Mouse (Mus musculus) embryonic facial prominence, embryonic 14.5 days (tissue): ENCODE measurements around the gene Tecpr1. TPM values are rescaled to one million over a fixed set of nuclear protein-coding genes. Genes with fewer than 3 reads are reported as not detected.

Experiments
- ATAC-seq: fragments of 200-750 bp; cut with Nextera tagmentation; 2 replicates; pipeline ENCODE4 v1.8.0; 2017; ENCODE audit warnings: low read depth, moderate number of reproducible peaks, moderate TSS enrichment
- DNase-seq: peaks from one replicate; pipeline ENCODE4 v3.0.0-alpha.2; 2015; ENCODE audit warnings: low spot score
- H3K27ac ChIP-seq: fragments of 300-500 bp; sonication (generic); replicated peaks from 2 replicates; pipeline ENCODE4 v1.5.1; 2014; ENCODE audit warnings: low read depth, mild to moderate bottlenecking, low read length, moderate library complexity
- H3K27me3 ChIP-seq: fragments of 300-500 bp; sonication (generic); replicated peaks from 2 replicates; pipeline ENCODE4 v1.6.1; 2014; ENCODE audit warnings: low read length; ENCODE audit not compliant: control insufficient read depth, insufficient read depth
- H3K36me3 ChIP-seq: fragments of 300-500 bp; sonication (generic); 2 replicates; pipeline ENCODE4 v1.6.1; 2014; ENCODE audit warnings: low read length, mixed read lengths; ENCODE audit not compliant: control insufficient read depth, insufficient read depth
- H3K4me1 ChIP-seq: fragments of 300-500 bp; sonication (generic); 2 replicates; pipeline ENCODE4 v1.6.1; 2014; ENCODE audit warnings: antibody characterized with exemption, low read length; ENCODE audit not compliant: control insufficient read depth, insufficient read depth
- H3K4me2 ChIP-seq: fragments of 300-500 bp; sonication (generic); 2 replicates; pipeline ENCODE4 v1.6.1; 2014; ENCODE audit warnings: low read depth, mild to moderate bottlenecking, low read length, moderate library complexity, mixed read lengths
- H3K4me3 ChIP-seq: fragments of 300-500 bp; sonication (generic); 2 replicates; pipeline ENCODE4 v1.5.1; 2014; ENCODE audit warnings: low read depth, mild to moderate bottlenecking, low read length
- H3K9ac ChIP-seq: fragments of 300-500 bp; sonication (generic); 2 replicates; pipeline ENCODE4 v1.6.1; 2014; ENCODE audit warnings: low read depth, mild to moderate bottlenecking, low read length, moderate library complexity, mixed read lengths
- H3K9me3 ChIP-seq: fragments of 300-500 bp; sonication (generic); 2 replicates; pipeline ENCODE4 v1.6.1; 2016; ENCODE audit warnings: low read length; ENCODE audit not compliant: control insufficient read depth
- WGBS: fragments of 180-500 bp; shearing (Covaris S2); extraction: QIAGEN DNeasy Blood & Tissue Kit; methylation state at CpG from one replicate; pipeline ENCODE4 v1.1.7; 2014; 5-methylcytosine and 5-hydroxymethylcytosine counted together
- polyA plus RNA-seq: library from polyadenylated mRNA; unstranded; fragments of >200 nt; fragmentation: Nextera tagmentation; extraction: Ambion mirVana; gene quantifications from 2 replicates; pipeline ENCODE4 v1.2.1, GENCODE M21; 2014

Tecpr1 gene
- polyA plus RNA-seq, 1 experiment from 2014 or later = 19.3 TPM

GRCm38 (mm10) chr5:144215992-144216391 is 7.4 kb downstream of the Tecpr1 start:
- Histone ChIP-seq H3K9ac (no peak overlapping the region), H3K36me3 (peaks cover 39% of the 10 kb centered on the region; the same call in 1 of the 2 replicates), H3K4me2 (no peak overlapping the region), H3K4me3 (no peak overlapping the region), H3K9me3 (no peaks in the 10 kb centered on the region), H3K4me1 (no peaks in the 10 kb centered on the region), H3K27me3 (no peaks in the 10 kb centered on the region), H3K27ac (no peak overlapping the region)
- 83% methylated on average over 2 of the region's 2 CpGs for WGBS
- DNase-seq (no peak), ATAC-seq (no peak)

DNA sequence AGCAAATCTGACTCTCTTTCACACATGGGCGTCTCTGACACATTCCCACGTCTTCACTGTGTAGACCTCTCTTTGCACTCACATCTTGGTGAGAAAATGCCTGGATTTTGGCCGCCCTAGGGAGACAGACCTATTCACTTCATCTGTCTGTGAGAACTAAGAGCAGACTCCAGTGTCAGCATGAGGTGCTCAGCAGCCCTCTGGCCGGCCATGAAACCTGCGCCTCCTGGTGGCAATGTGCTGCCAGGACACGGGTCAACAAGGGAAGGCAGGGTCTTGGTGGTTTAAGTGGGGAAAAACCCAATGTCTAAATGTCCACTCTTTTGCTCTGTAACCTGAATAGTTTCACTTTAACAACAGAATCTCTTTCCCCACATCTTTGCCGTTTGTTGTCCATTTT is 9.0 kb downstream of the Tecpr1 start:
- Histone ChIP-seq H3K4me3 (no peak overlapping the region), H3K9ac (no peak overlapping the region), H3K27ac (no peak overlapping the region), H3K4me2 (no peak overlapping the region), H3K36me3 (peaks cover 52% of the 10 kb centered on the region), H3K4me1 (no peaks in the 10 kb centered on the region), H3K27me3 (no peaks in the 10 kb centered on the region), H3K9me3 (no peaks in the 10 kb centered on the region)
- no peak for ATAC-seq
- WGBS = 30% methylated on average over 7 of the region's 7 CpGs
- DNase-seq = peak; percentile 45

- Histone ChIP-seq H3K36me3 (peaks cover 74% of the 10 kb centered on the region), H3K27me3 (no peaks in the 10 kb centered on the region)
- 48% methylated on average over 11 of the region's 11 CpGs for WGBS
Observed at GRCm38 (mm10) chr5:144207478-144207877, 15.9 kb downstream of the Tecpr1 start.

GRCm38 (mm10) chr5:144206069-144206468 is 17.3 kb downstream of the Tecpr1 start:
- Histone ChIP-seq H3K27ac (no peak overlapping the region), H3K9ac (no peak overlapping the region), H3K36me3 (peaks cover 73% of the 10 kb centered on the region), H3K27me3 (no peaks in the 10 kb centered on the region), H3K4me1 (no peaks in the 10 kb centered on the region), H3K4me3 (no peak overlapping the region), H3K9me3 (peaks cover 9% of the 10 kb centered on the region; the same call in 1 of the 2 replicates), H3K4me2 (no peak overlapping the region)
- no peak for ATAC-seq
- 94% methylated on average over 12 of the region's 15 CpGs for whole genome bisulfite sequencing
- DNase-seq = no peak

More at GRCm38 (mm10) chr5:144207478-144207877, 15.9 kb downstream of the Tecpr1 start:
- Histone ChIP-seq H3K9me3 (peaks cover 4% of the 10 kb centered on the region; the same call in 1 of the 2 replicates), H3K4me1 (no peaks in the 10 kb centered on the region), H3K4me2 (no peak overlapping the region), H3K4me3 (no peak overlapping the region), H3K9ac (no peak overlapping the region), H3K27ac (no peak overlapping the region)
- DNase-seq (no peak), ATAC-seq (no peak)

DNA sequence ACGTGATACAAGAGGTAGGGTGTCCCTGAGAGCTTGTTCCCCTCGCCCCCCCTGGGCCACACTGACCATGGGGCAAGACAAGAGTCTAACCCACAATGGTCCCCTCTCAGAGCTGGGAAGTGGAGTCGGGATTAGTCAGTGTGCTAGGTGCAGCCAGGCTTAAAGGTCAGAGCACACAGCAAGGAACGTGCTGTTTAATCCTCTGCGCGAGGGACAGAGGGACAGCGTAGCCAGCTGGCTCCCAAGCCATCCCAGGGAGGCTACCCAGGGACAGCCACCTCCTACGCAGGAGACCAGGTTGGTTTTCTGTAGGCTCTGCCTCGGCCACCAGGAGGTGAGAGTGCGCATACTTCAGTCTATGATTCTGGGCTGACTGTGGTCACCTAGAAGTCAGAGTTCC is 18.5 kb downstream of the Tecpr1 start:
- no peak overlapping the region for H3K9ac ChIP-seq
- no peak overlapping the region for H3K4me3 ChIP-seq
- peaks cover 70% of the 10 kb centered on the region for H3K36me3 ChIP-seq
- ATAC-seq (no peak), DNase-seq (no peak)
- no peaks in the 10 kb centered on the region for H3K4me1 ChIP-seq
- 75% methylated on average over 10 of the region's 10 CpGs for WGBS
- no peaks in the 10 kb centered on the region for H3K27me3 ChIP-seq
- H3K9me3 ChIP-seq = peaks cover 9% of the 10 kb centered on the region; the same call in 1 of the 2 replicates
- no peak overlapping the region for H3K4me2 ChIP-seq
- H3K27ac ChIP-seq = no peak overlapping the region

- no peaks in the 10 kb centered on the region for H3K27me3 ChIP-seq
- no peak overlapping the region for H3K4me2 ChIP-seq
- H3K9ac ChIP-seq = no peak overlapping the region
- H3K4me3 ChIP-seq = no peak overlapping the region
- no peak overlapping the region for H3K27ac ChIP-seq
- peaks cover 9% of the 10 kb centered on the region; the same call in 1 of the 2 replicates for H3K9me3 ChIP-seq
- H3K36me3 ChIP-seq = peaks cover 65% of the 10 kb centered on the region
- WGBS = 88% methylated on average over 11 of the region's 12 CpGs
- ATAC-seq (no peak), DNase-seq (no peak)
- H3K4me1 ChIP-seq = no peaks in the 10 kb centered on the region
Observed at GRCm38 (mm10) chr5:144204303-144204702, 19.1 kb downstream of the Tecpr1 start.

DNA sequence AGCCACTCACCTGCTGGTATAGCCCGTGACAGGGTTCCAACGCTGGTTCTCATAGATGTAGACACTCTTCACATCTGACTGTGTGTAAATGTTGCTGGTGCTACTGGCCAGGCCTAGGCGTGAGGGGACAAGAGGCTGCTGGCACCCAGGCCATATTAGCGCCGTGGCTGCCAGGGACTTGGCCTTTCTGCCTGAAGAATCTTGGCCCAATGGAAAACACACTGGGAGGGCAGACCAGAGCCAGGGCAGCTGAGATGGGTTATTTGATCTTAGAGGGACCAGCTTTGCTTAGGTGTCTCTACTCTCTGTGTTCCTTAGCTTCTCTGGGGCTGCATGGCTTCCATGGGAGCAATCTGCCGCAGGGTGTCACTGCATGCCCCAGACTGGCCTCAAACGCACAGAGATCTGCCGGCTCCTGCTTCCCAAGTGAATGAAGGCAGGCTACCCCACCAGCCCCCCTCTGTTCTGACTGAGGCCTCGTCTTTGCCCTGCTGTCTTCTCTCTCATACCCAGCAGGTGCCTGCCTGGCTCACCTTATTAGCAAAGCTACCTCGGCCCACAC is 19.9 kb downstream of the Tecpr1 start:
- Histone ChIP-seq H3K36me3 (peaks cover 61% of the 10 kb centered on the region), H3K27me3 (no peaks in the 10 kb centered on the region)
- no peak for ATAC-seq

GRCm38 (mm10) chr5:144202430-144202829 is 21.0 kb downstream of the Tecpr1 start:
- Histone ChIP-seq H3K9ac (no peak overlapping the region), H3K4me2 (no peak overlapping the region), H3K4me3 (no peak overlapping the region), H3K27ac (no peak overlapping the region), H3K27me3 (no peaks in the 10 kb centered on the region), H3K9me3 (peaks cover 9% of the 10 kb centered on the region; the same call in 1 of the 2 replicates), H3K36me3 (peaks cover 62% of the 10 kb centered on the region), H3K4me1 (no peaks in the 10 kb centered on the region)
- 94% methylated on average over 6 of the region's 6 CpGs for WGBS
- no peak for DNase-seq
- no peak for ATAC-seq

More for the DNA sequence above, 19.9 kb downstream of the Tecpr1 start:
- Histone ChIP-seq H3K4me3 (no peak overlapping the region), H3K4me2 (no peak overlapping the region), H3K9ac (no peak overlapping the region), H3K4me1 (no peaks in the 10 kb centered on the region), H3K27ac (no peak overlapping the region), H3K9me3 (peaks cover 9% of the 10 kb centered on the region; the same call in 1 of the 2 replicates)
- DNase-seq = no peak
- WGBS = 94% methylated on average over 10 of the region's 10 CpGs

DNA sequence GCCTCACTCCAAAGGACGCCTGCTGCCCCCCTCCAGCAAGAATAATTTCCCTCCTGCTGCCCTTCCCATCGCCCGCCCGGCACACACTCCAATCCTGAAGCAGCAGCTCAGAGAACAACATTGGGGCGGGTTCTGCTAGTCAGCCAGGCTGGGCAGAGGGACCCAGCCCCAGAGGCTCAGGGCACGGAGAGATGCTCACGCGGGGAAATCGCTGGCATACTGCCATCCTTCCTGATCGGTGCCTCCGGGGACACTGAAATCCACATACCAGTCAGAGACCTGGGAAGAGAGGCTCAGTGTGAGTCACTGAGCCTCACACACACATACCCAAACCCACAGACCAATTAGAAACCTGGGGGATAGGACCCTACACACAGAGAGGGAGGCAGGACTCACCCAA is 22.8 kb downstream of the Tecpr1 start:
- no peak overlapping the region for H3K27ac ChIP-seq
- peaks cover 9% of the 10 kb centered on the region; the same call in 1 of the 2 replicates for H3K9me3 ChIP-seq
- peaks cover 53% of the 10 kb centered on the region for H3K36me3 ChIP-seq
- DNase-seq = peak; percentile 22
- no peak overlapping the region for H3K4me3 ChIP-seq
- no peaks in the 10 kb centered on the region for H3K4me1 ChIP-seq
- H3K27me3 ChIP-seq = no peaks in the 10 kb centered on the region
- no peak overlapping the region for H3K4me2 ChIP-seq
- no peak overlapping the region for H3K9ac ChIP-seq
- 0 out of 2 replicates have a peak, but pooled peaks have one; percentile 17 for ATAC-seq
- WGBS = 70% methylated on average over 11 of the region's 11 CpGs
